Mouse (Mus musculus): ENCODE measurements around the gene Gm3755.
"Not testable (repeated sequence)": the region's sequence is repeated elsewhere in the genome, so short reads cannot be mapped to it uniquely, and the experiment has no call there.

The Gm3755 gene

DNA sequence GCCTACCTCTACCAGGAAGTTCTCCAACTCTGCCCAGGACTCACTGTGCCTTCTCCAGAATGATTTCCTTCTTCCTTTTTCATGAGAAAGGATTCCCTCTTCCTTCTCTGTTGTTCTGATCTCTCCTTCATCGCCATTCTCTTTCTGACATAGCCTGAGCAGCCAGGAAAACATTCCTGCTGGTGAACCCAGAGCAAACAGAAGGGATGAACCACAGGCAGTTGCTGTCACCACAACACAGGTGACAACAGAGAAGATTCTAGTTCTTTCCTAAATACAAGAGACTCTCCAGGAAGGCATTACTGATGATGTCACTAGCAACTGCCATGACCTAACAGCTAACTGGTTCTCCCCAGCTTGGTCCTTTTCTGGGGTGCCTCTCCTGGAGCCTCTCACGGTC lies at the start of gene Gm3755:
TSS of gene Gm3755 (minus strand) at position 101 of the 400 bp plus-strand sequence.
- not testable (repeated sequence) for DNase-seq (ENCODE audit: low spot score)

DNA sequence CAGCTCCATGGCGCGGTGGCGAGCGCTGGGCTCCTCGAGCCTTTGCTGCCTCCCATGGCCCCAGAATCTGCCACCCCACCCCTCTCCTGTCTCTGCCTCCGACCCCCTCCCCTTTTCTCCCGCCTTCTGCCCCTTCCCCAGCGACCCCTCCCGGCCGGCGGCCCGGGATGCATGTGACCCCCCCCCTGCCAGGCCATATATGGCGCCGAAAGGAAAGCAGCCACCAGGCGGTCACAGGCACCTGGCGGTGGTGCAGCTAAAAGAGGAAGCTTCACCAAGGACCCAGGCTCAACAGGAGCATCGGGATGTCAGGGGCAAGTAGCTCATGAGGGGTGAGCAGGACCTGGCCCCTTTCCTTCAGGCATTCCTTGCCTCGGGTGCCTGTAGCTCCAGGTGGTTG lies 38.0 kb upstream of the Gm3755 start:
- DNase-seq (ENCODE audit: low spot score) = not testable (repeated sequence)

DNA sequence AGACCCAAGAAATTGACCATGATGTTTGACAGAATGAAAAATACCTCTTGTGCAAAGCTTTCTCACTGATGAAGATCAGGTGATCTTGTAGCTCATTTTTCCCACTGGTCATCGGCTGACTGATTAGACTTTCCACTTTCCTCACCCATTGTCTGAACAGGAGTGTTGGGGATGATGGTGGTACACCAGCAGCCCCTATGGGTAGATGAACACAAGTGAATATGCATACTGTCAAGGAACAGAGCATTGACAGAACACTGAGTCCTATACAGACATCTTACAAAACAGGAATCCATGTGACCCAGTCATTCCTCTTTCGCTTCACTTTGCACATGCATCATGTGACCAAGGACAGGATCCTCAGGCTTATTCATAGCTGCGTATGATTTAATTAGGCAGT lies 32.9 kb upstream of the Gm3755 start, which contains the start of gene Gm3752:
TSS of gene Gm3752 (minus strand) at position 101 of the 400 bp plus-strand sequence.
- DNase-seq (ENCODE audit: low spot score) = not testable (repeated sequence)

DNA sequence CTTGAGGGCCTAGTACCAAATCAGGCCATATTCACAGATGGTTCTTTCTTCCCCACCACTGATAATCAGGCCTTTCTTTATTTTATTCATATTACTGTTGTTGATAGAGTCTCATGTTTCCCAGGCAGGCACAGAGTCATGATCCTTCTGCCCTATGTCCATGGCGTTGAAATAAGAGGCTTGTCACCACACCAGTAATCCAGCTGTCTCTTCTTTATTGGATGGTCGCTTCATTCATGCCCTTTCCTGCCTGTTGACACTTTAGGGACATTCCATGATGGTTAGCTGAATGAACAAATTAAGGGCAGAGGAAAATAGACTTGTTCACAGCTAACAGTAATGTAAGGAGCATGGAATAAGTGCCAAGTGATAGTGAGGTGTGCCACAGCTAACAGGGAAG lies 28.2 kb downstream of the Gm3755 start:
- DNase-seq (ENCODE audit: low spot score) = not testable (repeated sequence)
